ENCODE assay signal across 7 mouse cellular contexts in genomic region chr2:30743265-30743846, GRCm38 (mm10).
DNase-seq lines count a peak whose midpoint lies in the region; ATAC-seq lines count a peak whose summit lies in the region.

No protein-coding gene starts in this region.

- peak; percentile 67 for ATAC-seq in heart, embryonic 12.5 days (ENCODE audit: insufficient number of reproducible peaks, low FRiP score)
- ATAC-seq in neural tube, embryonic 13.5 days (ENCODE audit: low read depth): peak; percentile 72

- WGBS in heart, embryonic 12.5 days: 19% methylated on average over 4 of the region's 4 CpGs
- WGBS in neural tube, embryonic 13.5 days: 37% methylated on average over 4 of the region's 4 CpGs

- no peaks in the 10 kb centered on the region for H3K27me3 ChIP-seq in heart, embryonic 12.5 days (replicated peaks)
- no peaks in the 10 kb centered on the region for H3K27me3 ChIP-seq in neural tube, embryonic 13.5 days

- no peaks in the 10 kb centered on the region for H3K36me3 ChIP-seq in heart, embryonic 12.5 days
- no peaks in the 10 kb centered on the region for H3K36me3 ChIP-seq in neural tube, embryonic 13.5 days

- H3K4me2 ChIP-seq in heart, embryonic 12.5 days: no peak overlapping the region
- H3K4me2 ChIP-seq in neural tube, embryonic 13.5 days: peak overlapping the region; percentile 33

- peak; percentile 26 for DNase-seq in MN1 (ENCODE audit: low spot score)
- DNase-seq in kidney, postnatal 14 days: peak; percentile 41
- no peak for DNase-seq in cerebellum, adult 9-10 months
- DNase-seq in spleen, postnatal 36 days (ENCODE audit: low spot score in 2 of 2): no peak

- H3K9me3 ChIP-seq in heart, embryonic 12.5 days (replicated peaks): peaks cover 6% of the 10 kb centered on the region; the same call in 1 of the 2 replicates
- H3K9me3 ChIP-seq in neural tube, embryonic 13.5 days: no peaks in the 10 kb centered on the region

- peaks cover 10% of the 10 kb centered on the region for H3K4me1 ChIP-seq in brown adipose tissue, adult 24 weeks (ENCODE audit: control insufficient read depth, insufficient read depth, insufficient read length, low read length)
- H3K4me1 ChIP-seq in heart, embryonic 12.5 days (replicated peaks): peaks cover 28% of the 10 kb centered on the region
- peaks cover 33% of the 10 kb centered on the region for H3K4me1 ChIP-seq in neural tube, embryonic 13.5 days (replicated peaks)

- no peak overlapping the region for H3K4me3 ChIP-seq in brown adipose tissue, adult 24 weeks (ENCODE audit: insufficient read depth, low read depth, low read length)
- no peak overlapping the region for H3K4me3 ChIP-seq in heart, embryonic 12.5 days
- no peak overlapping the region for H3K4me3 ChIP-seq in neural tube, embryonic 13.5 days

- H3K27ac ChIP-seq in brown adipose tissue, adult 24 weeks (replicated peaks; ENCODE audit: low read depth, low read length): peak overlapping the region; percentile 62
- H3K27ac ChIP-seq in heart, embryonic 12.5 days (ENCODE audit: poor library complexity, severe bottlenecking): peak overlapping the region; percentile 67
- peak overlapping the region; percentile 94 for H3K27ac ChIP-seq in neural tube, embryonic 13.5 days (replicated peaks)

- no peak overlapping the region for H3K9ac ChIP-seq in heart, embryonic 12.5 days
- H3K9ac ChIP-seq in neural tube, embryonic 13.5 days: peak overlapping the region; percentile 61

Comparison
In these comparisons a context has a peak if more than half of its experiments do, and no peak if none do; other contexts are left out.
1. DNase-seq: peak in MN1 (single experiment) and kidney, postnatal 14 days (single experiment); none in cerebellum, adult 9-10 months (single experiment) and spleen, postnatal 36 days (0 of 2).
2. Peak in every context shown above with its lines, with median percentiles within 50 percentile points of each other: H3K27ac ChIP-seq.